Mouse (Mus musculus): ENCODE measurements at regions not wholly inside any gene's neighbourhood (a gene's known extent, or its start where the extent isn't known, plus 50 kb on each side); places are given as distances from the start of the nearest gene placed in this dataset.
"Not testable (repeated sequence)": the region's sequence is repeated elsewhere in the genome, so short reads cannot be mapped to it uniquely, and the experiment has no call there.

DNA sequence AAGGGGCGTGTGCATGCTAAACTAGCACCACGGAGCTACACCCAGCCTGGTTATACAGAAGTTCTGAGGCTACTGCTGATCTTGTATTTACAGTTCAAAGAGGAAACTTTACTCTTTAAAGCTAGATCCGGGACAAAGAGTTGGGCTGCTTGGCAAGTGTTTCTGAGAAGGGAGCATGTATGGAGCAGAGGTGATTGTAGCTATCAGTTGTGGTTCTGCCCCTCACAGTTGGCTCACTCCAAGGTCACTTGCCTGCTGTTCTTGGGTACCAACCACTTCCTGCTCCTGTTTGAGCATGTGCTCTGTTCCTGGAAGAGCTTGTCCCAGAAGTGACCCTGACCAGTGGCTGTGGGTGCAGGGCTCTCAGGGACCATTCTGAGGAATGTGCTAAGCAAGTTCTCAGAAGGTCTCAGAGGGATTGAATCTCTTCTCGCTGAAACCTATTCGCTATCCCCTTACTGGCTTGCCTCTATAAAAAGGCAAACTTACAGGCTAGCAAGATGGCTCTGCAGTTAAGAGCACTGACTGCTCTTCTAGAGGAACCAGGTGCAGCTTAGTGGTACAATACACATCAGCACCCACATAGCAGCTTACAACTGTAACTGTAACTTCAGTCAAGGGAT is 94.9 kb upstream of the Max start:
- DNase-seq (ENCODE audit: low read depth) = no peak

DNA sequence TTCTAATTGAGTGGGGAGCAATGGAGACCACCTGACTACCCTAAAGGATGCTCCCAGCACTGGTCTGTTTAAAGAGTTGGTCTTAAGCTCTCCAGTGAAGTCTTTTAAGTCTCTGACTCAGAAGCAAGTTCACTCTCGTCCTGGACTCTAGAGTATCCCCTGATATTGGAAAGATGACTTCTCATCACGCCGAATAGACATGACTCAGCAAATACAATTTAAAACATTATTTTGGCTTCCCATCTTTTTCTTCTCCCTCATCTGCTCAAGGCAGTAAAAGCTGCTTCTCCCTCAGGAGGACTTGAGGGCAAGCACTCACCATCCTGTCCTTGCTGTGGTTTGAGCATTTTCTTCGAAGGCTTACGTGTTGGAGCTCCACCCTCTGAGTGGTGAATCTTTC is 92.7 kb upstream of the Max start:
- DNase-seq (ENCODE audit: low read depth) = no peak

DNA sequence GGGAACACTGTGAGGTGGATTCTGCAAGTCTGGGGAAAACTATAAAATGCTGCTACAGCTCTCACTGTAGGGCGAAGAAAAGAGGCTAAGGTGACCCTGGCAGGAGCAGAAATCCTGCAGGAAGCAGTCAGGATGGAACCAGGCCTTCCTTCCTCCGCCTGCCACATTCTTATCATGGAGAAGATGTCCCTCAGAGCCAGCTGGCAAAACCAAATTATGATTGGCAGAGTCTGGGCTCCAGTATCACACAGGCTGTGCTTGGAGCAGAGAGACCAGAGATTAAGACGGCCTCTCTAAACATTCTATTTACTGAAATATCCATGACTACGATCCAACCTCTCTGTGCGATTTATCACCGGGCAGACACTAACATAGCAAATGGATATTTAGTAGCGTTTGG is 92.2 kb upstream of the Max start:
- DNase-seq (ENCODE audit: low read depth) = no peak

DNA sequence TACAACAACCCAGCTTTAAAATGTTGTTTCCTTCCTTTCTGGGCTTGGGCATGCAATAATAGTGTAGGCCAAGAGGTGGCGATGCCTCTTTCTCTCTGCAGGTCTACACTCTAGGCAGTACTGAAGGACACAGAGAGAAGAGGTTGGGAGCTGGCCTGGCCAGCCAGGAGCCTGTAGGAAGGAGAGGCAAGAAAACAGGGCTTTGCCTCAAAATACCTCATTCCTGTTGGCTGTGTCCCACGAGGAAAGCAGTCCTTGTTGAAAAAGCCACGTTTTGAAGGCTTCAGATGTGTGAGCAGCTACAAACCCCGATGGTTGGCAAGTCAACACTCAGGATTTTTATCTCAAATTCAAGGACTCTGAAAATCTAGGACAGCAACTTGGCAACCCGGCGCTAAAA is 90.9 kb upstream of the Max start:
- no peak for DNase-seq (ENCODE audit: low read depth)

DNA sequence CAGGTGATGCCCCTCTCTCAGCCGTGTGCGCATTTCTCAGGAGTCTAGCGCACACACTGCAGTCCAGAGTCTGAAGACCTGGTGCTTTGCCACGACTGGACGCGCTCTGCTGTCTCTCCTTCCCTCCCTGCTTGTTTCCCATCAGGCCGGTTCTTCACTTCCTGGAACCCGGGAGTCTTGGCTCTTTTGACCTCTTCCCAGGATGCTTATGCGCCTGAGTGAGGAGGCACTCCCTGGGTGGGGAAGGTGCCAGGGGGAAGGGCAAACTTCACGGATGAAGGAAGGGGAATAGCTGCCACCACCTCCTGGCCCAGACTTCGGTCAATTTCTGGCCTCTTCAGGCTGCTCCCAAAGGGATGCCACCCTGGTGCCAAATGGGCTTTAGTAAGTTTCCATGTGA is 86.4 kb upstream of the Max start:
- DNase-seq (ENCODE audit: low read depth) = no peak

DNA sequence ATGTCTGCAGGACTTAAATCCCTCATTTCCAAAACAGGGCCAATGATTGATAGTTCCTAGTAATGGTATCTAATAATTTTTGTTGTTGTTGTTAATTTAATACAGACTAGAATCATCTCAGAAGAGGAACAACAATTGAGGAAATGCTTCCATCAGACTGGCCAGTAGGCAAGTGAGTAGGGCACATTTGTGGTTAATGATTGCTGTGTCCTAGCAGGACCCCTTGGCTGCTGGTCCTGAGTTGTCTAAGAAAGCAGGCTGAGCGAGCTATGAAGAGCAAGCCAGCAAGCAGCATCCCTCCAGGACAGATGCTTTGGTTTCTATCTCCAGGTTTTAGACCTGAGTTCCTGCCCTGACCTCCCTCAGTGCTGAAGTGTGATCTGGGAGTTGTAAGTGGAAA is 85.3 kb upstream of the Max start:
- DNase-seq (ENCODE audit: low read depth) = no peak

DNA sequence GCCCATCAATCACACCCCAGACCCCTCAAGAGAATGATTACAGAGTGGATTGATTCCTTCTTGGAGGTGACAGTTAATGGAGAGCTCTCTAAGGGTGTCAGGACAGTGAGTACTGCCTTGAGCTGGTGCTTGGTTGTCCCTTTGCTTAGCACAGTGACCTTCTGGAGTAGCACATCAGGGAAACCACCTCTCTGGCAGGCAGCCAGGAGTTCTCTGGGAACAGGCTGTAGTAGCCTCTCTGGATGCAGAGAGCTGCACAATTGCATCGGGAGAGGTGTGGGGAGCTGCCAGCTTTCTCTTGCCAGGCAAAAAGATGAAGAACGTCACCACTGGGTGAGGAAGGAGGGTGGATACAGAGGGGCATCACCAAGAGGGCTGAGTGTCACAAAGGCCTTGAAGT is 84.0 kb upstream of the Max start:
- no peak for DNase-seq (ENCODE audit: low read depth)

DNA sequence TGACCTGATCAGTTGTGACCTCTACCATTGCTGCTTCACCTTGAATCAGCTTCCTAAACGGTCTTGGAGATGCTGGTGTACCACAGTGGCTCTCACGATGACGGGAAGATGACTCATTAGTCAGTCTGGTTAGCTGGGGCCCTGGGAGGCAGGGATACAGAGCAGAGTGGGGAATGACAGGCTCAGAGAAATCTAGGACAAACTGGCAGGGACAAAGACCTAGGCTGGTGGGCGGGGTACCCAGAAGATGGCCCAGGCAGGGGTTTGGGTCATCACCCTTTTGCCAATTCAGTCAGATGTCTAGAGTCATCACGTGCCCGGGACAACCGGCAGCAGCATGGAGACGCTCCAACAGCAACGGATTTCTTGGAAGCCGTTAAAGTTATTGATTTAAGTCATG is 83.4 kb upstream of the Max start:
- no peak for DNase-seq (ENCODE audit: low read depth)

DNA sequence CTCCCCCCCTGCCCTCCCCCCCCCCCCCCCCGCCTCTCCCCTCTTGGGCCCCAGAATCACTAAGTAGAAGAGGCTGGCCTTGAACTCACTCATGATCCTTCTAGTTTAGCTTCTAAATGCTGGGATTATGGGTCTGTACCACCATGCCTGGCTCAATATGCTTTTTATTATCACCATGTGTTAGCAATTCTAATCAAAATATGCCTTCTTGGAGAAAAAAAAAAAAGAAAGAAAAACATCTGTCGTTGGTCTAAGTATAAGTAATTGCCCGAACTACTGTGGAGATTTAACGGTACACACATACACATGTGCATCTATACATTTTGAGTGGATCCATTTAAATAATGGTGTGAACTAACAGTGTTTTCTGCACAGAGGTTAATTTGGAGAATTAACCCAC is 80.4 kb upstream of the Max start:
- DNase-seq (ENCODE audit: low read depth) = no peak

DNA sequence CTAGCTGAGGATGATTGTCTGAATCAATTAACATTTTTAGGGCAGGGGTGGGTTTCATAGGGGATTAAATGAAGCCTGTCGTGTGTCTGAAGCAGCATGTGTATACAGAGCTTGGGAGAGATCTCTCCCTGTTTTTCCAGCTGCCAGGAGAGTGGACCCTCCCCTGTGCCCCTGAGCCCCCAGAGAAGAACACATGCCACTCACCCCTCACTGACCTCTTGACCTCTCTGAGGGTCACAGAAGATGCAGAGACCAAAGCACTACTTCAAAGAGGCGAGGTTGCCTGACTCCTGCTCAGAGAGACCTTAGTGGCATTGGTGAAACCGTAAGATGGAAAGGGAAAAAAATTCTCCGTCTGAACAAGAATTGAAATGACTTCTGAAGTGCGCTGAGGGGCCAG is 79.1 kb upstream of the Max start:
- no peak for DNase-seq (ENCODE audit: low read depth)

DNA sequence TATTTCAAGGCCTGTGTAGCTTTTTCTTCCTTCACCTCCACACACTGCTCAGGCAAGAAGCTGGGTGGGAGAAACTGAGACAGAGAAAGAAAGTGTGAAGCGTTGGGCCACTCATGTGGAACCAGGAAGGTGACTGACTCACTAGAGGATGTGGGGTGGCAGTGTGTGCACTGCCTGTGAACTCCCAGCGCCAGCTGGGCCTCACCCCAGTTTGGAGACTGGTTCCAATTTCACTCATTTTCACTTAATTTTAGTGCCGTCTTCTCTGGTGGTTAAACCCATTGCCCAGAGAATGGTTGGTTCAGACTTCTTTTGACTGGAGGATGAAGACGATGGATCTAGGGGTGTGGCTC is 77.9 kb upstream of the Max start:
- no peak for DNase-seq (ENCODE audit: low read depth)

DNA sequence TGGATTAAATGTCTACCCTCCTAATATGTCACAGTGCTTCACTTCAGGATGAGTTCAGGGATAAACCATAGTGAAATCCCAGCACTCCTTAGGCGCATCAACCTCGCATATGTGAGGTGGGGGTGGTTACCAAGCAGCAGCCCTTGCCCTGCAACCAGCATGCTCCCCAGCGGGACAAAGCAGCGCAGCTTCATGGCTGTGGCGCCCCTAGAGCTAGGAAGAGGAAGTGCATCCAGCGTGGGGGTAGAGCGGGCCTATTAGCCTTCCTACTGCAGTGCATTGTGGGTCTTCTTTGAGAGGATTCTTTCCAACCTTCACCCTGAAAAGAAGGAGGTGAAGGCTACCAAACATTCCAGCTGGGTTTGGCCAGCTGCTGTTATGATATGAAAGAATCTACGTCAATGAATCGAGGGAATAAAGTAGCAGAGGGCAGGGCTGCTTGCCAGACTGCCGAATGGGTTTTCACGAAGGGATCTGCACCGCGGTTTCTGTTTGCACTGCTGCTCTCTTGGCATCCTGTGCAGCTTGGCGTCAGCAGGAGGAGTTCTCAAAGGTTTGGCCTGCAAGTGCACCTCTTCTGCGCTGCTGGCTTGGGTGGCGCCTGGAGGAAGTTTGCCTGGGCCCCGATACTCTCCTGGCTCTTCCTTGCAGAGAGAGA is 77.4 kb upstream of the Max start:
- no peak for DNase-seq (ENCODE audit: low read depth)

DNA sequence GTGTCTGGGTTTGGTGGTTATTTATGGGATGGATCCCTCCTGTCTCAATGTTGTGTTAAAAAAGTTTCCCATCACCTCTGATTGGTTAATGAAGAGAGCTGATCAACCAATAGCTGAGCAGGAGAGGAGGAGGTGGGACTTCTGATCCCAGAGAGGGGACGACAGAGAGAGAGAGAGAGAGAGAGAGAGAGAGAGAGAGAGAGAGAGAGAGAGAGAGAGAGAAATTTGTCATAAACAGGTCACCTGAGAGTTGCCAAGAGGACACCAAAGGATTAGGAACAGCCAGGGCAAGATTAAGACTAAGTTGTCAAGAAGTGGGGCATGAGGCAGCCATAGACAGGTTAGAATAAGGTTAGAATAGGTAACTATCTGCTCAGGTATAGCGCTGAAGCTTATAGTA is 73.7 kb upstream of the Max start:
- DNase-seq (ENCODE audit: low read depth) = no peak

DNA sequence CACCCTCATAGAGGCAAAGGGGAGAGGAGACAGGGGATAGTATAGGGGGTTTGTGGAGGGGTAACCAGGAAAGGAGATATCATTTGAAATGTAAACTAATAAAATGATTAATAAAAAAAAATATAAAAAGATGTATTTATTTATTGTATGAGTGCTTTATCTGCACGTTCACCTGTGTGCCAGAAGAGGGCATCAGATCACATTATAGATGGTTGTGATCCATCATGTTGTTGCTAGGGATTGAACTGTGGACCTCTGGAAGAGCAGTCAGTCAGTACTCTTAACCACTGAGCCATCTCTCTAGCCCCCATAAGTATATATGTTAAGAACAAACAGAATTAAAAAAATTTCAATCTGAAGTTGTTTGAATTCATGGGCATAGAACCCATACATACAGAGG is 69.4 kb upstream of the Max start:
- no peak for DNase-seq (ENCODE audit: low read depth)

DNA sequence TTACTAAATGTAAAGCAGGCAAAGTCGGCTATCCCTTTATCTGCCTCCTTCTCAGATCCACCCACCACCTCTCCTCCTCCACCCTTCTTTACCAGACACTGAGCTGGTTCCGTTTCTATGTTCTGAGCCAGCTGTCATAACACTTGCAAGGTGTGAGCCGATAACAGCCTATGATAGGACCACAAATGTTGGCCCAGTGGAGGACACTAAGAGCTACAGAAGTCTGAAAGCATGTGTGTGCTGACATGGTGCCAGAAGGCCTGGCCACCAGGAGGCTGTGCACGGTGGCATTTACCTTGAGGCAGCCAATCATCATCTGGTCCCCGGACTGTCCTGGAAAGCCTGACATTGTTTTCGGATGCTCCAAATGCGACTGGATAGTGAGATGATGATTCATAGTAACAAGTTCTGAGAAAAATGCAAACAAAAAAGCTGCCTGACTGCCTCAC is 63.5 kb upstream of the Max start:
- DNase-seq (ENCODE audit: low read depth) = no peak

DNA sequence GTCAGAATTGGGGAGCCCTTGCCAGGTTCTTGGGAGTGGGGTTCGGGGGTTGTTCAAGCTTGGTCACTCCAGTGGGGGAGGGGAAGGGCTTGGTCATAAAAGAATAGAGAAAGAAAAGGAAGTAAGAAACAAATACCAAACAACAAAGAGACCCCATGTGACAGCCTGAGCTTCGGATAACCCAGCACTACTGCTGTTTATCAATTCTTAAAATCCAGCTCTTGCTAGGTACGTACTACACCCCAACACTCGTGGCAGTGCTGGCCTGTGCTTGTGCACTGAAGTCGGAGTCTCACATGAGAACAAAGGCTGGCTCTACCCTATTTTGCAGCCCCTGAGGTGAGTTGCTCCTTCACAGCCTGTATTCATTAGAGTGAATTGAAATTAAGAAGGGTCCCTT is 60.5 kb upstream of the Max start:
- no peak for DNase-seq (ENCODE audit: low read depth)

DNA sequence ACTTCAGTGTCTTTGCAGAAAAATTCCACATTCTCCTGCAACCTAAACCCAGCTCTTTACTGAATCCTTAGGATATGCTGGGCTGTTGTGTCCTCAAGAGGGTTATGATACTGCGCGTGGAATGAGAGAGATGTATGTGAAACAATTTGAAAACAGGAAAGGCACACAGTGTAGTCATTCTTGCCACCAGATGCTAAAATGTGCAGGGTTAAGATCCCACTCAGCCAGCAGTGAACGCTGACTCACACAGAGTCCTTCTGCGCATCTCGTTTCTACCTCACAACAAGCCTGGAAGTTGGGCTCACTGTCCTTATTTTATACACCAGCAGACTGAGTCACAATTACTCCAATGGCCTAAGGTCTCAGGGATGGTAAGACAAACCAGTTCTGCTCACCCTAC is 59.9 kb upstream of the Max start:
- no peak for DNase-seq (ENCODE audit: low read depth)

DNA sequence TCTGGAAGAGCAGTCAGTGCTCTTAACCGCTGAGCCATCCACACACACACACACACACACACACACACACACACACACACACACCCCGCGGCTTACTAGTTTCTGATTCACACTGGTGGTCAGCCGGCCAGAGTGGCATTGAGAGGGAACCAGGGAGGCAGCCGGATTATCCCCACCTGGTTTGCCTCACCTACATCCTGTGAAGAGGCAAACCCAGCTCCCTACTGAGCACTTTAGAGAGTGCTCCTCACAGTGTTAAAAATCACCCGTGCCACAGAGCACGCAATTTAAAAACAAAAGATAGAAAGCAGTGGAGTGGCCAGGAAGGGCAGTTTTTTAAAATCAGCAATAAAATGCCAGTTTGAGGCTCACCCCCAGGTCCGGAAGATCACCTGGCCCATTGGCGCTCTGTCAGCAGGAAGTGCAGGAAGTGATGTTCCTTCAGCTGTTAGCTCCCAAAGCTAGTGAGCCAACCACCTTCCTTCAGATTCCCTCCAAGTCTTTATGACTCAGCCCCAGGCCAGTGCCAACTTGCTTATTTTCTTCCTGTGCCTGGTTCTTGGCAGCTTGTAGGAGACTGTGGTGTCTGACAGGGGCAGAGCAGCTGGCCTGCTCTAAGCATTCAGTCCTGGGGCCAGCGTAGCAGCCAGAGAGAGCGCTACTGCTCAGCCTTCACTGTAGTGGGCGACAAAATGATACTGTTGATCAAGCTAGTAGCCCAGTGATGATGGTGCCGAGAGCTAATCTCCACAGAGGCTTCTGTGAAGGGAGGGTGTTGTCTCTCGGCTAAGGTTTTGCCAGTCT is 57.9 kb upstream of the Max start:
- DNase-seq (ENCODE audit: low read depth) = peak; percentile 46

DNA sequence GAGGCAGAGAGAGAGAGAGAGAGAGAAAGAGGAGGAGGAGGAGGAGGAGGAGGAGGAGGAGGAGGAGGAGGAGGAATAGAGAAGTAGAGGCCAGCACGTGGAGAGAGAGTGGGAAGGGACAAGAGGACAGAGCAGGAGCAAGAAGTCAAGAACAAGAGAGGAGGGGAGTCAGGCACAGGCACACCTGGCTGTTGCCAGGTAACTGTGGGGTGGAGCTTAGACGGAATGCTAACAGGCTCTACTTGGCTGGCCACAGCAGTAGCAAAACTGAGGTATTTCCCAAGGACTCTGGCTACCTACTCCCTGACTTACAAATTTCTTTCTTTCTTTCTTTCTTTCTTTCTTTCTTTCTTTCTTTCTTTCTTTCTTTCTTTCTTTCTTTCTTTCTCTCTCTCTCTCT is 57.1 kb upstream of the Max start:
- not testable (repeated sequence) for DNase-seq (ENCODE audit: low read depth)

DNA sequence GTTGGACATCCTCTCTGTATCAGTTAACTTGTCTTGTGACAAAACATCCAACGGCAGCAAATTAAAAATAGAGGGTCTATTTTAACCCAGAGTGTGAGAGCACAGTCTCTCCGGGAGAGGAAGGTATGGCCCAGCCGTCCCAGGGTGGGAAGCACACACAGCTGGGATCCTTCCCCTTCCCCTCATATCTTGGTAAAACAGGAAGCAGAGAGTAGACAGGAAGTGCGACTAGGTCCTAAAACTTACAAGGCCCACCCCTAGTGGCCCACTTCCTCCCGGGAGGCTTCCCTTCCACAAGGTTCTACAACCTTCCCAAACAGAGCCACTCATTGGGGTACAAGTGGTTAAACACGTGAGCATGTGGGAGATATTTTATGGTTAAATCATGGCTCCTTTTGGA is 56.4 kb upstream of the Max start:
- no peak for DNase-seq (ENCODE audit: low read depth)

DNA sequence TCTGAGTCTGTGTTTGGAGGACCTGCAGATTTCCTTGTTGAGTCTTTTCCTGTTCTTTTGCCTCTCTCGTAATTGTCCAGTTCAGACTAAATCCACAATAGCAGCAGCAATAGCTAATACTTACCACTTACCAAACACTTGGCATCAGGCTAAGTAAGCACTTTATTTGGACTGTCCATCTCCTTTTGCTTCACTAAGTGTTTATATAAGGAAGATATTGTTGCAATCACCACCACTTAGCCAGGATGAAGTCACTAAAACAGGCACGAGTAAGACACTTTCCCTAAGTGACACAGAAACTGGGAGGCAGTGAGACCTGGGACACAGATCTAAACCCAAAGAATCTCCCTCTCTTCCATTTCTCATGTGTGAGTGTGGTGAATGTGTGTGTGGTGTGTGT is 52.9 kb upstream of the Max start:
- DNase-seq (ENCODE audit: low read depth) = no peak
